Mouse (Mus musculus): ENCODE results near the gene Imp4.

Gene Imp4

GRCm38 (mm10) chr1:34460061-34460441 lies 20.4 kb downstream of the Imp4 start:
- 5% methylated on average over 15 of the region's 15 CpGs for WGBS

GRCm38 (mm10) chr1:34462766-34463165 lies 23.1 kb downstream of the Imp4 start:
- 24% methylated on average over 7 of the region's 7 CpGs for WGBS

- WGBS, result 86% methylated on average over 8 of the region's 8 CpGs
Observed at GRCm38 (mm10) chr1:34464310-34464817, 24.7 kb downstream of the Imp4 start.

GRCm38 (mm10) chr1:34465445-34465844 lies 25.8 kb downstream of the Imp4 start:
- WGBS, result 78% methylated on average over 6 of the region's 6 CpGs

GRCm38 (mm10) chr1:34468051-34468450 lies 28.4 kb downstream of the Imp4 start:
- 73% methylated on average over 3 of the region's 3 CpGs for WGBS

- WGBS, result 84% methylated on average over 4 of the region's 4 CpGs
Observed at GRCm38 (mm10) chr1:34468500-34468899, 28.8 kb downstream of the Imp4 start.

GRCm38 (mm10) chr1:34469801-34470200 lies 30.1 kb downstream of the Imp4 start:
- WGBS, result 79% methylated on average over 5 of the region's 5 CpGs

GRCm38 (mm10) chr1:34472427-34473300 lies 33.0 kb downstream of the Imp4 start:
- 2% methylated on average over 43 of the region's 43 CpGs for WGBS

GRCm38 (mm10) chr1:34478891-34479655 lies 39.4 kb downstream of the Imp4 start:
- WGBS, result 67% methylated on average over 11 of the region's 11 CpGs

GRCm38 (mm10) chr1:34480801-34481200 lies 41.1 kb downstream of the Imp4 start:
- 75% methylated on average over 5 of the region's 5 CpGs for WGBS

GRCm38 (mm10) chr1:34481920-34482669 lies 42.4 kb downstream of the Imp4 start:
- WGBS, result 63% methylated on average over 5 of the region's 5 CpGs

GRCm38 (mm10) chr1:34484470-34484869 lies 44.8 kb downstream of the Imp4 start:
- WGBS, result 72% methylated on average over 10 of the region's 10 CpGs

GRCm38 (mm10) chr1:34485461-34486188 lies 46.0 kb downstream of the Imp4 start:
- 16% methylated on average over 25 of the region's 25 CpGs for WGBS

GRCm38 (mm10) chr1:34487383-34487782 lies 47.7 kb downstream of the Imp4 start:
- 93% methylated on average over 3 of the region's 3 CpGs for WGBS

- WGBS, result 85% methylated on average over 6 of the region's 6 CpGs
Observed at GRCm38 (mm10) chr1:34489852-34490541, 50.3 kb downstream of the Imp4 start.

- 89% methylated on average over 4 of the region's 4 CpGs for WGBS
Observed at GRCm38 (mm10) chr1:34491480-34491879, 51.8 kb downstream of the Imp4 start.
